Mouse (Mus musculus) embryonic facial prominence, embryonic 11.5 days (tissue): ENCODE data around the gene Adk. TPM values are rescaled to one million over a fixed set of nuclear protein-coding genes. Genes with fewer than 3 reads are reported as not detected.

Source experiments
- ATAC-seq: fragments of 200-750 bp; cut with Nextera tagmentation; replicated peaks from 2 replicates; pipeline ENCODE4 v1.8.0; 2017; ENCODE audit warnings: low read depth; ENCODE audit not compliant: insufficient number of reproducible peaks, low FRiP score, low TSS enrichment
- DNase-seq: peaks from one replicate; pipeline ENCODE4 v3.0.0-alpha.2; 2015; ENCODE audit warnings: low spot score
- H3K27ac ChIP-seq: fragments of 300-500 bp; sonication (generic); replicated peaks from 2 replicates; pipeline ENCODE4 v1.5.1; 2014; ENCODE audit warnings: mild to moderate bottlenecking, low read depth, low read length, control low read depth
- H3K27me3 ChIP-seq: fragments of 300-500 bp; sonication (generic); 2 replicates; pipeline ENCODE4 v1.6.1; 2014; ENCODE audit warnings: mild to moderate bottlenecking, low read length, moderate library complexity, mixed read lengths; ENCODE audit not compliant: control insufficient read depth, insufficient read depth
- H3K36me3 ChIP-seq: fragments of 300-500 bp; sonication (generic); replicated peaks from 2 replicates; pipeline ENCODE4 v1.6.1; 2014; ENCODE audit warnings: low read depth, mild to moderate bottlenecking, low read length, moderate library complexity, mixed read lengths; ENCODE audit not compliant: control insufficient read depth, insufficient read depth
- H3K4me1 ChIP-seq: fragments of 300-500 bp; sonication (generic); 2 replicates; pipeline ENCODE4 v1.6.1; 2014; ENCODE audit warnings: low read length, mixed read lengths; ENCODE audit not compliant: control insufficient read depth, insufficient read depth
- H3K4me2 ChIP-seq: fragments of 300-500 bp; sonication (generic); 2 replicates; pipeline ENCODE4 v1.6.1; 2014; ENCODE audit warnings: low read depth, mild to moderate bottlenecking, control low read depth, low read length, moderate library complexity
- H3K4me3 ChIP-seq: fragments of 300-500 bp; sonication (generic); 2 replicates; pipeline ENCODE4 v1.5.1; 2014; ENCODE audit warnings: low read depth, low read length, control low read depth
- H3K9ac ChIP-seq: fragments of 300-500 bp; sonication (generic); replicated peaks from 2 replicates; pipeline ENCODE4 v1.6.1; 2014; ENCODE audit warnings: mild to moderate bottlenecking, control low read depth, low read length
- H3K9me3 ChIP-seq: fragments of 300-500 bp; sonication (generic); replicated peaks from 2 replicates; pipeline ENCODE4 v1.6.1; 2016; ENCODE audit warnings: mild to moderate bottlenecking, low read length, inconsistent platforms, mixed read lengths; ENCODE audit not compliant: control insufficient read depth
- WGBS: fragments of 180-500 bp; shearing (Covaris S2); extraction: QIAGEN DNeasy Blood & Tissue Kit; methylation state at CpG from one replicate; pipeline ENCODE4 v1.1.7; 2014; 5-methylcytosine and 5-hydroxymethylcytosine counted together
- polyA plus RNA-seq: library from polyadenylated mRNA; unstranded; fragments of >200 nt; fragmentation: Nextera tagmentation; extraction: Ambion mirVana; gene quantifications from 2 replicates; pipeline ENCODE4 v1.2.1, GENCODE M21; 2014

Adk gene
- polyA plus RNA-seq, 1 experiment from 2014 or later, result 178 TPM

GRCm38 (mm10) chr14:21106582-21106981 lies 54.2 kb downstream of the Adk start:
- no peak overlapping the region for H3K9ac ChIP-seq
- no peak overlapping the region for H3K4me2 ChIP-seq
- no peaks in the 10 kb centered on the region for H3K36me3 ChIP-seq
- DNase-seq, result no peak
- no peak overlapping the region for H3K27ac ChIP-seq
- H3K9me3 ChIP-seq, result no peaks in the 10 kb centered on the region
- H3K4me1 ChIP-seq, result no peaks in the 10 kb centered on the region
- WGBS, result 91% methylated on average over 8 of the region's 8 CpGs
- no peaks in the 10 kb centered on the region for H3K27me3 ChIP-seq
- H3K4me3 ChIP-seq, result no peak overlapping the region
- ATAC-seq, result no peak

GRCm38 (mm10) chr14:21107551-21107950 lies 55.2 kb downstream of the Adk start:
- Histone ChIP-seq H3K4me2 (no peak overlapping the region), H3K4me3 (no peak overlapping the region), H3K36me3 (no peaks in the 10 kb centered on the region), H3K27me3 (no peaks in the 10 kb centered on the region), H3K27ac (no peak overlapping the region), H3K9me3 (no peaks in the 10 kb centered on the region), H3K9ac (no peak overlapping the region), H3K4me1 (no peaks in the 10 kb centered on the region)
- ATAC-seq, result no peak
- no peak for DNase-seq
- 88% methylated on average over 3 of the region's 3 CpGs for WGBS

DNA sequence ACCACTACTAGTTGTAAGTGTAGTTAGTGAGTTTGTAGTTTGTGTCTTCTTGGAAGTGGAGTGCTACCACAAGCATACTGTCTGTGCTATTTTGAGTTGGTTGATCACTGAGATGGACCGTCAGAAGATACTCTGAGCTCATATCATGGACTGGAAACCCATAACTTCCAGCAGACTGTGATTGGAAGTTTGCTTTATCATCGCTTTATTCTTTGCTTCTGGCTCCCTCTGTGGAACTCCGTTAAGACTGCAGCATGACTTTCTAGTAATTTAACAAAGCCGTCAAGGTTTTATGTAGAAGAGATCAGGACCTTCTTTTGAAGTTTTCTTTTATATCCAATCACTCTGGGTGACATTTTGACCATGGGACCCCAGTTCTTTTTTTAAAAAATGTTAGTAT lies 58.1 kb downstream of the Adk start:
- no peak for ATAC-seq
- Histone ChIP-seq H3K27ac (no peak overlapping the region), H3K4me3 (no peak overlapping the region), H3K9ac (no peak overlapping the region), H3K9me3 (no peaks in the 10 kb centered on the region), H3K4me2 (no peak overlapping the region), H3K36me3 (no peaks in the 10 kb centered on the region), H3K4me1 (no peaks in the 10 kb centered on the region), H3K27me3 (no peaks in the 10 kb centered on the region)
- WGBS, result 89% methylated on average over 4 of the region's 4 CpGs
- no peak for DNase-seq

DNA sequence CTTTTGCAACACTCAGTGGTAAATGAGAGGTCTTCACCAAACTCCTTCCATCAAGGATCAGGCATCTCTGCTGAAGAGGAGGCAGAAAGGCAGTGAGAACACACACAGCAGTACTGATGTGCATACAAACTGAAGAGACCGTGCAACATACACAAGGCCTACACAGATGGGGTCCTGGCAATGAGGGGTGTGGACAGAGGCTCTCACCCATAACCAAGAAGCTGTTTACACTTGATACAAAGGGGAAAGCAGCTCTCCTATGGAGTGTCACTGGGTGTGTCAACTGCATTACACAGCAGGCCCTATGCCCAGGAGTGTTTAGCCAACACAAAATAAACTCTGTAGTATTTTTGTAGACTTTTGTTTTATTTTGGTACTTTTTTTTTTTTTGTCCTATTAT lies 59.1 kb downstream of the Adk start:
- Histone ChIP-seq H3K27me3 (no peaks in the 10 kb centered on the region), H3K4me2 (no peak overlapping the region), H3K27ac (no peak overlapping the region), H3K9me3 (no peaks in the 10 kb centered on the region), H3K9ac (no peak overlapping the region), H3K4me3 (no peak overlapping the region), H3K4me1 (no peaks in the 10 kb centered on the region), H3K36me3 (no peaks in the 10 kb centered on the region)
- WGBS, result 96% methylated on average over 1 of the region's 1 CpGs
- no peak for DNase-seq
- no peak for ATAC-seq

GRCm38 (mm10) chr14:21112174-21112573 lies 59.8 kb downstream of the Adk start:
- Histone ChIP-seq H3K27ac (no peak overlapping the region), H3K9ac (no peak overlapping the region), H3K4me1 (no peaks in the 10 kb centered on the region), H3K9me3 (no peaks in the 10 kb centered on the region), H3K27me3 (no peaks in the 10 kb centered on the region), H3K4me3 (no peak overlapping the region), H3K36me3 (no peaks in the 10 kb centered on the region), H3K4me2 (no peak overlapping the region)
- ATAC-seq, result no peak
- 84% methylated on average over 5 of the region's 5 CpGs for WGBS
- DNase-seq, result no peak

GRCm38 (mm10) chr14:21112742-21113141 lies 60.4 kb downstream of the Adk start:
- WGBS, result 86% methylated on average over 6 of the region's 6 CpGs
- Histone ChIP-seq H3K9me3 (no peaks in the 10 kb centered on the region), H3K4me1 (no peaks in the 10 kb centered on the region), H3K4me3 (no peak overlapping the region), H3K27me3 (no peaks in the 10 kb centered on the region), H3K9ac (no peak overlapping the region), H3K36me3 (no peaks in the 10 kb centered on the region), H3K27ac (no peak overlapping the region), H3K4me2 (no peak overlapping the region)
- ATAC-seq (no peak), DNase-seq (no peak)

DNA sequence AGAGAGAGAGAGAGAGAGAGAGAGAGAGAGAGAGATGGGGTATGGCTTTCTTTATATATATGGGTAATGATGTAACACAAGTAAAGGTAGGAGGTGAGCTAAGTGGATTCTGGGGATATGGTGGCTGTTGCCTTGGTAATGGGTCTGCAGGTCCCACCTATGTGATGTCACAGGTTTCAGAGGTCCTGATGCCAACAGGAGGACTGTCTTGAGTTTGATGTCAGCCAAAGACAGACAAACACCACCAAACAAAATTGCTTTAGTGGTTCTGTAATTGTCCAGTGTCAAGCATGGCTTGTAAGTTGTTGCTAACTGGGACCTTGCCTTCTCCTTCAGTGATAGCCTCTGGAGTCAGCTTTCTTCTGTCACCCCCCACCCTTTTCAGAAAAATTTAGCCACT lies 62.0 kb downstream of the Adk start:
- Histone ChIP-seq H3K27me3 (no peaks in the 10 kb centered on the region), H3K4me1 (no peaks in the 10 kb centered on the region), H3K36me3 (no peaks in the 10 kb centered on the region), H3K27ac (no peak overlapping the region), H3K9ac (no peak overlapping the region), H3K9me3 (no peaks in the 10 kb centered on the region), H3K4me2 (no peak overlapping the region), H3K4me3 (no peak overlapping the region)
- ATAC-seq (no peak), DNase-seq (no peak)

GRCm38 (mm10) chr14:21115318-21115717 lies 62.9 kb downstream of the Adk start:
- DNase-seq, result no peak
- 54% methylated on average over 4 of the region's 4 CpGs for WGBS
- Histone ChIP-seq H3K9ac (no peak overlapping the region), H3K9me3 (no peaks in the 10 kb centered on the region), H3K4me1 (no peaks in the 10 kb centered on the region), H3K27ac (no peak overlapping the region), H3K4me3 (no peak overlapping the region), H3K4me2 (no peak overlapping the region), H3K36me3 (no peaks in the 10 kb centered on the region), H3K27me3 (no peaks in the 10 kb centered on the region)
- no peak for ATAC-seq
